Mouse (Mus musculus) bone marrow macrophage, adult 2 months (primary cell): Measurements from ENCODE around the gene Prkcz. TPM values are rescaled to one million over a fixed set of nuclear protein-coding genes. Genes with fewer than 3 reads are reported as not detected.

ENCODE experiments used
- H3K27ac ChIP-seq: 2 replicates; pipeline ENCODE4 v1.5.1; 2012; ENCODE audit warnings: low read depth, low read length; ENCODE audit not compliant: insufficient read depth
- H3K4me1 ChIP-seq: 2 replicates; pipeline ENCODE4 v1.6.1; 2012; ENCODE audit warnings: low read length; ENCODE audit not compliant: control insufficient read depth, insufficient read depth
- H3K4me3 ChIP-seq: 2 replicates; pipeline ENCODE4 v1.5.1; 2012; ENCODE audit warnings: mild to moderate bottlenecking, low read length, moderate library complexity; ENCODE audit not compliant: insufficient read depth
- CTCF ChIP-seq: IDR thresholded peaks from 2 replicates; pipeline ENCODE4 v1.5.1; 2012; ENCODE audit warnings: low read depth, mild to moderate bottlenecking, low read length, moderate library complexity
- POLR2A ChIP-seq: IDR thresholded peaks from 2 replicates; pipeline ENCODE4 v1.6.1; 2012; ENCODE audit warnings: mild to moderate bottlenecking, low read depth, low read length, borderline replicate concordance
- polyA plus RNA-seq: library from polyadenylated mRNA; stranded (reverse); fragments of >200 nt; gene quantifications from 2 replicates; pipeline ENCODE4 v1.2.4, GENCODE M21; 2012; ENCODE audit not compliant: missing spikeins, insufficient read depth, insufficient read length

Gene Prkcz
- polyA plus RNA-seq, 1 experiment, result not detected

DNA sequence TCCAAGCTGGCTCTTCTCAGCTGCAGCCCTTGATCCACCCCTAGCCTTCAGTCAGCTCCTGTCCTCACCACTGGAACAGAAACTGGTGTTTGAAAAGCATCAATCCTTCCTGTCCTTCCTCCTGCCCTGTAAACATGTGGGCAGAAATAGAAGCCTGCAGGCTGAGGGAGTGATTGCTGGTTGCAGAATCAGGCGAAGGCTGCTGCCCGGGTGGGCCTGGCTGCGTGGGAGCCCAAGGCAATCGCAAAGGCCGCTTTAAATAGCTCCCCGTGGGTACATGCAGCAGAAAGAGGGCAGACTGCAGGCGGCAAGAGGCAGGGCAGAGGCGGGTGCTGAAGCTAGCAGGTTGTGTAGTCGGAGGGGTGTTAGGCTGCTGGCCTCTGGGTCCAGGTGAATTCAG, 21.6 kb upstream of the Prkcz start:
- Histone ChIP-seq H3K4me3 (no peak overlapping the region), H3K4me1 (no peaks in the 10 kb centered on the region), H3K27ac (no peak overlapping the region)
- no peak for TF ChIP-seq POLR2A
- no peak for TF ChIP-seq CTCF

DNA sequence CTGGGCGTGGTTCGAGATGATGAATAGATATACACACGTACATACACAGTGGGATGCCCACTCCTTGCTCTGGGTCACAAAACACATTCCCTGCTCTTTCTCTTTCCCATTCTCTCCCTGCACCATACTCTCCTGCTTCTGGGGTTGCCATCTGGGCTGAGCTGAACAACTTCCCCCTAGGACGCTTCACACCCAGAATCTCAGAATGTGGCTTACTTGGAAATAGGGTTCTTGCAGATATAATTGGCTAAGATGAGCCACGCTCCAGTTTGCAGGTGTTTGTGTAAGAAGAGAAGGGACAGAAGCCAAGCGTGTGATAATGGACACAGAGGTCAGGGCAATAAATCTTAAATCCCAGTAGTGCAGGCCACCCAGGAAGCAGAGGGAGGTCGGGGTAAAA, 20.8 kb upstream of the Prkcz start:
- Histone ChIP-seq H3K4me3 (no peak overlapping the region), H3K4me1 (no peaks in the 10 kb centered on the region), H3K27ac (no peak overlapping the region)
- TF ChIP-seq CTCF (no peak), POLR2A (no peak)

DNA sequence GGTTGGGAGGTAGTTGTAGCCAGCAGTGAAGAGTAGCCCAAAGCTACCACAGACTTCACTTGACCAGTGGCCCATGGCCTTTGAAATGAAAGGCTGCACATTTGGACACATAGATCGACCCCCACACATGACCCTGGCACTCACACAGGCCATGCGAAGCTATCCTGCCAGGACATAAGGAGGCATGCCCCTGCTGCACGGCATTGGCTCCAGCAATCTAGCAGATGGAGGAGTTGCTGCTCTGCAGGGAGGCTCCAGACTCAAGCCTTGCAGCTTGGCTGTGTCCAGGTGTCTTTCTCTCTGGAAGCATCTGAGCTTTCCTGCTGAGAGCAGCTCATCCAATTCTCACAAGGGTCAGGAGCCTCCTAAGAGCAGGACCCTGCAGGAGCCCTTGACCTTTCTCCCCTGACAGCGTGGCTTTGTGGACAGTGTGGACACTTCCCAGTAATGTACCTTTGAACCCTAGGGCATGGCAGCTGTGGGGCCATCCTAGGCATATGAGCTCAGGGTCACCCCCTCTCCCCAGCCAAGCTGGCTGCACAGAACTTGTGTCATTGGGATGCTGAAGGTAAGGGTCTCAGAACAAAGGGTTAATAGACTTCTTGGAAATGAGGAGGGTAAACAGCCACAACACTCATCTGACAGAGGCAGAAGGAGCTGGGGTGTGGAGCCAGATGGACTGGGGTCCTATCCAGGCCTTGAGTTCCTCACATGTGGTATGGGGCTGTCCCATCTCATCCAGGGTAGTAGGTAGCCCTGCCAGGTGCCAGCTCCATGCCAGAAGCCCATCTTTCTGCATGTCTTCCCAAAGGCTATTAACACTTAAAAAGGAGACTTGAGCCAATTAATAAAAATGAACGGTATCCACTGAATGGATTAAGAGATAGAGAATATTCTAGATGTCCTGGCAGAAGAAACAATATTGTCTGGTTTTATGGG, 10.9 kb upstream of the Prkcz start:
- TF ChIP-seq POLR2A (no peak), CTCF (no peak)
- Histone ChIP-seq H3K27ac (no peak overlapping the region), H3K4me3 (no peak overlapping the region), H3K4me1 (no peaks in the 10 kb centered on the region)

DNA sequence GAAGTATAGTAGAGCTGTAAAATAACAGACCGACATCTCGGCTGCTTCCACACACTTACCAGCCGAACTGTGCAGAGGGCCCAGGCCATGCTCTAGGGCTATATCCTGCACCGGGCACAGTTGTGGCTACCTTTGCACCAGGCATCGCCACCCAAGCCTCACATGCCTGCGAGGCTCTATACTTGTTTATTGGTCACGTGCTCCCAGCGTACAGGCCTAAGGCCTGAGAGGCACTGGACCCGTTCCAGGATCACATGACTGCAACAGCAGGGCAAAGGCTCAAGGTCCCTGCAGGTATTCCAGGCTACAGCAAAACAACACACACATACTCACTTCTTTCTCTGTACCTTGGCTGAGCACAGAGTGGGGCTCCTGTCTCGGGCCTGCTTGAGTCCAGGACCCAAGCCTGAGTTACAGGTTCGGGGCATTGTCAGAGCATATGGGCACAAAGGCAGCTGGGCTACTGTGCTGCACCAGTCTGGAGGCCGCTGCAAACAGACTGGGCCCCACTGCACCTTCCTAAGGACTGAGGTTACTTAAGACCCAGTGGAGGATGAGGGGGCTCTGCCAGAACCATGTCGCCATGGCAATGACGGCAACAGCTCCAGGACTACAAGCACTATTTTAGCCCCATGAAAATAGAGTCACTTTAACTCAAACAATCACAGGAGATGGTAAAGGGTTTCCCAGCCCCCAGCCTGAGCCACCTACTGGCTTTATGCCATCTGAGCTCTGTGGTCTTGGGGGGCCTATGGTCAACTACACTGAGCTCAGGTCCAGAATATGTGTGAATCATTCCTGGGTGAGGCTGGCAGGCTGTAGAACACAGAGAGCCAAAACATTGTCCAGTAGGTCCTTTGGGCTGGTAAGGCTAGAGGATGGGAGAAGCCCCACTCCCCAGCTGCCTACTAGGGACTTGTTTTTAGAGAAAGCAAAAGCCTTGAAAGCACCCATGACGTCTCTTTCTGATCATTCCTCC, 9.9 kb upstream of the Prkcz start:
- Histone ChIP-seq H3K4me1 (no peaks in the 10 kb centered on the region), H3K4me3 (no peak overlapping the region), H3K27ac (no peak overlapping the region)
- TF ChIP-seq CTCF, result no peak
- no peak for TF ChIP-seq POLR2A

DNA sequence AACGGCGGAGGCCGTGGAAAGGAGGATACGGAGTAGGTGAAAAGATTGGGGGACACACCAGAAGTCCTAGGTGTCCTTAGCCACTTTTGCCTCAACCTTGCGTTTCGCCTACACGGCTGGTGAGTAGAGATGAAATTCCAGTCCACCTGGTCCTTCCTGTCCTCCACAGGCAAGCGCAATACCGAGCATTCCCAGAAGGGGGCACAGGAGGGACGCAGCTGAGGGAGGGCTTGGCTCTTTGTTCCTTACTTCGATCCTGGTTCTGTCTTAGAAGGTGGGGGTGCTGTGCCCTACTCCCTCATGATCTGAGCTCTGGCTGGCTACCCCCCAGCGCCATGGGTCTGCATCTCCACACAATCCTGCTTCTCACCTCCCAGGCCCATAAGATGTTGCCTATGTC, 7.5 kb upstream of the Prkcz start:
- TF ChIP-seq POLR2A (no peak), CTCF (peak; percentile 46)
- Histone ChIP-seq H3K27ac (no peak overlapping the region), H3K4me1 (no peaks in the 10 kb centered on the region), H3K4me3 (no peak overlapping the region)

DNA sequence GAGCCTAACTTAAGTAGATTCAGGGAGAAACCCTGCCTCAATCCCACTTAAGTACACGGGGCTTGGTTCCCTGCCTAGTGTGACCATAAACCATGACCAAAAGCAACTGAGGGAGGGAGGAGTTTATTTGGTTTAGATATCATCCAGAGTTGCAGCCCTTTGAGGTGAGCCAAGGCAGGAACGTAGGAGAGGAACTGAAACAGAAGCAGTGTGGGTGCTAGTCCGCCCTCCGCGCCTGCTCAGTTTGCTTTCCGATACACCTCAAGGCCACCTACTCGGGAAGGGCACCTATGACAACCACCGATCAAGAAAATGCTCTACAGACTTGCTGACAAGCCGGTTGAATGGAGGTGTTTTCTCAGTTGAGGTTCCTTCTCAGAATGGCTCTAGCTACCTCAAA, 6.6 kb upstream of the Prkcz start:
- Histone ChIP-seq H3K27ac (no peak overlapping the region), H3K4me3 (no peak overlapping the region), H3K4me1 (no peaks in the 10 kb centered on the region)
- no peak for TF ChIP-seq POLR2A
- no peak for TF ChIP-seq CTCF

DNA sequence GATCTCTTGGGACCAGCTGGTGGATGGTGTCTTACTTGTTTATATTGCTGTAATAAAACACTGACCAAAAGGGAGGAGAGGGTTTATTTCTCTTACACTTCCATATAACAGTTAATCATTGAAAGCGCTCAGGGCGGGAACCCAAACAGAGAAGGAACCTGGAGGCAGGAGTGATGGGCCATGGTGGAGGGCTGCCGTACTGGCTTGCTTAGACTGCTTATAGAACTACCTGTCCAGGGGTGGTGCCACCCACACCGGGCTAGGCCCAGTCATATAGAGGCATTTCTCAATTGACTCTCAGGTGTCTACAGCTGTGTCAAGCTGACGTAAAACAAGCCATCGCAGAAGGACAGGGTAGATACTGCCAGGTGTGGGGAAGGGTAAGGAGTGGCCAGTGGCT, 5.6 kb upstream of the Prkcz start:
- Histone ChIP-seq H3K4me1 (no peaks in the 10 kb centered on the region), H3K27ac (no peak overlapping the region), H3K4me3 (no peak overlapping the region)
- TF ChIP-seq POLR2A (no peak), CTCF (no peak)

DNA sequence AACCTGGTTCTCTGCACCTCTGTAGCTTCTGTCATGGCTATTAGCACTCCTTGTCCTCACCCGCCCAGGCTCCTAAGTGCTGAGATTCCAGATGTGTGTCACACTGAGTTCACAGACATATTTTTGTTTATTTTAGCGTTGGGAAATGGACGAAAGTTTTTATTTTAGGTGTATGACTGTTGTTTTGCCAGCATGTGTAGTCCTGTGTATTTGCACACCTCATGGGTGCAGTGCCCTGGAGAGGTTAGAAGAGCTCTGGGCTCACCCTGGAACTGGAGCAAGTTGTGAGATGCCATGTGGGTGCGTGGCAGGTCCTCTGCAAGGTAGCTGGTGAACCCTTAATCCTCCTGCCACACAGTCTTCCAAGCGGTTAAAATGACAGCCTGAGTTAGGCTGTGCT, 1.3 kb upstream of the Prkcz start:
- no peak overlapping the region for H3K27ac ChIP-seq
- no peak overlapping the region for H3K4me3 ChIP-seq
- TF ChIP-seq POLR2A (no peak), CTCF (no peak)
- H3K4me1 ChIP-seq, result no peaks in the 10 kb centered on the region

DNA sequence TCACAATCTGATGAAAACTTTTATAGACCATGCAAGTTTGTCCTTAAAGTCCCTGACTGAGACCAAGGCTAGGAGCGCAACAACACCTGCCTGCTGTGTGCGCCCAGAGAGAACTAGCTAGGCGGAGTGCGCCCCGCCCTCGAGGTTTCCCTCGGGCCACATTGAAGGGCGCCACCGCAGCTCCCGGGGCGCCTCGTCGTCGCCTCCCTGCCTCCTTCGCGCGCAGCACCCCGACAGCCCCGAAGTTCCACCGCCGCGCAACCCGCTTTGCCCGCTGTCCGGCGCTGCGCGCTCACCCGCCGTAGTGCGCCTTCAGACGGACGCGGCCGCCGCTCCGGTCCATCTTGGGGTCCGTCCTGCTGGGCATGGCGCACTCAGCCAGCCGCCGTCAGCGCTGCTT, 305 bp downstream of the Prkcz start:
- Histone ChIP-seq H3K4me3 (no peak overlapping the region), H3K27ac (no peak overlapping the region), H3K4me1 (no peaks in the 10 kb centered on the region)
- TF ChIP-seq CTCF (no peak), POLR2A (no peak)
